Mouse (Mus musculus) neural tube, embryonic 14.5 days (tissue): ENCODE data around the gene Gpr137. TPM values are rescaled to one million over a fixed set of nuclear protein-coding genes. Genes with fewer than 3 reads are reported as not detected.

Experiments used
- ATAC-seq: fragments of 200-750 bp; cut with Nextera tagmentation; 2 replicates; pipeline ENCODE4 v1.8.0; 2017; ENCODE audit warnings: low read depth, mild to moderate bottlenecking, moderate TSS enrichment, moderate library complexity
- H3K27ac ChIP-seq: fragments of 300-500 bp; sonication (generic); 2 replicates; pipeline ENCODE4 v1.5.1; 2014; ENCODE audit warnings: low read depth, mild to moderate bottlenecking, control low read depth, low read length, moderate library complexity, mixed read lengths
- H3K27me3 ChIP-seq: fragments of 300-500 bp; sonication (generic); 2 replicates; pipeline ENCODE4 v1.6.1; 2014; ENCODE audit warnings: low read length; ENCODE audit not compliant: control insufficient read depth, insufficient read depth
- H3K36me3 ChIP-seq: fragments of 300-500 bp; sonication (generic); 2 replicates; pipeline ENCODE4 v1.6.1; 2014; ENCODE audit warnings: low read length, mixed read lengths; ENCODE audit not compliant: control insufficient read depth, insufficient read depth
- H3K4me1 ChIP-seq: fragments of 300-500 bp; sonication (generic); 2 replicates; pipeline ENCODE4 v1.6.1; 2014; ENCODE audit warnings: low read length; ENCODE audit not compliant: control insufficient read depth, insufficient read depth
- H3K4me2 ChIP-seq: fragments of 300-500 bp; sonication (generic); 2 replicates; pipeline ENCODE4 v1.6.1; 2014; ENCODE audit warnings: mild to moderate bottlenecking, low read depth, low read length, control low read depth
- H3K4me3 ChIP-seq: fragments of 300-500 bp; sonication (generic); 2 replicates; pipeline ENCODE4 v1.5.1; 2014; ENCODE audit warnings: low read depth, low read length, control low read depth, mixed read lengths
- H3K9ac ChIP-seq: fragments of 300-500 bp; sonication (generic); replicated peaks from 2 replicates; pipeline ENCODE4 v1.6.1; 2014; ENCODE audit warnings: low read depth, mild to moderate bottlenecking, control low read depth, low read length, mixed read lengths
- H3K9me3 ChIP-seq: fragments of 300-500 bp; sonication (generic); 2 replicates; pipeline ENCODE4 v1.6.1; 2016; ENCODE audit warnings: low read length; ENCODE audit not compliant: control insufficient read depth
- WGBS: fragments of 180-500 bp; shearing (Covaris S2); extraction: QIAGEN DNeasy Blood & Tissue Kit; methylation state at CpG from one replicate; pipeline ENCODE4 v1.1.7; 2014; 5-methylcytosine and 5-hydroxymethylcytosine counted together
- polyA plus RNA-seq: library from polyadenylated mRNA; unstranded; fragments of >200 nt; fragmentation: Nextera tagmentation; extraction: Ambion mirVana; gene quantifications from 2 replicates; pipeline ENCODE4 v1.2.1, GENCODE M21; 2014

Gpr137 gene
- polyA plus RNA-seq, 1 experiment from 2014 or later, result 59.6 TPM

DNA sequence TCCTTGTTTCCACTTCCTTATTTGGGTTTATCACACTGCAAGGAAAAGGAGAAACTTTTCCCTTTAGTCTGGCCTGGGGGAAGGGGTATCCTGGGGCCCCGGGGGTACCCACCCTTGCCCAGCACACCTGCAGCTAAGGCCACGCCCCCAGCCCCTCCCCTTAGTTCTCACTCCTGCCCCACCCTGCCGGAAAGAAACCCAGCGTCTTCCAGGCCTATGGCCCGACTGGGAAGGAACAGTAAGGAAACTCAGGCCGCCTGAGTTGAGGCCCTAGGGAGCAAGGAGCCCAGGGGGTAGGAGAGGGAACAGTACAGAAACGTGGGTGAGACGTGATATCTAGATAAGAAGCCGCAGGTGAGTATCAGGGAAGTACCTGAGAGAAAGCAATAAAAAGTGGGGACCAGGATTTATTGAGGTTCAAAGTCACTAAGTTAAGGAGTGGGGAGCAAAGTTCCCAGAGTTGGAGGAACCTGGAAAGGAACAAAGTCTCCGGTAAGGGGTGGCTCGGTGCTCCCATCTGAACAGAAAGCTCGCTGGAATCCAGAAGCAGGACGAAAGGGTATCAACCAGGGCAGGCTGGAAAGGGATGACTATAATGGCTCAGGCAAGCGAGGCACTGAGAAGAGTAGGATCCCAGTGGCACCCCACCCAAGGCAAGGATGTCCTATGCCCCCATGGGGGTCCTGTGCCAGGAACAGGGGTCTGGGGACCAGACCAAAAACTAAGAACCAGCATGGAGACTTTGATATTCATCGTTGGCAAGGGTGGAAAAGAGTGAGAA, 26.4 kb upstream of the Gpr137 start:
- Histone ChIP-seq H3K9ac (no peak overlapping the region), H3K36me3 (no peaks in the 10 kb centered on the region), H3K4me1 (peaks cover 6% of the 10 kb centered on the region; the same call in 1 of the 2 replicates), H3K4me3 (peak overlapping the region; percentile 25; the same call in 1 of the 2 replicates), H3K27me3 (no peaks in the 10 kb centered on the region; the same call in 1 of the 2 replicates), H3K9me3 (no peaks in the 10 kb centered on the region), H3K27ac (no peak overlapping the region), H3K4me2 (peak overlapping the region; percentile 41)
- 15% methylated on average over 15 of the region's 15 CpGs for WGBS
- ATAC-seq, result no peak

DNA sequence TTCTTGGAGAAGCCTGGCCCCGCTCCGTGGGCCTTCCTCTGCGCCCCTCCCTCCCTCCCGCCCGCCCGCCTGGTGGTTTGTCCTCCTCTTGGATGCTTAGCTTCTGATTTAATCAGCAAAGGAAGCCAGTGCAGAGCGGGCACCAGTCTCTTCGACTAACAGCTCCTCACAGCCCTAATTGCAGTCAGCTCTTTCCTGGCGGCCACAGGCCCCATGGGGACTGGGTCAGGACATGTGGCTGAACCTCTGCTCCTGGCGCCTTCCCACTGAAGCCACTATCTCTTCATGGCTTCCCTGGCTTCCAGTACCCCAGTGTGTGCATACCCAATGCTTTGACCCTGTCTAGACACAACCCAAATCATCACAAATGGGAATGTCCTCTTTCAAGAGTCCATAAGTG, 14.2 kb upstream of the Gpr137 start:
- H3K36me3 ChIP-seq, result peaks cover 8% of the 10 kb centered on the region; the same call in 1 of the 2 replicates
- no peaks in the 10 kb centered on the region for H3K27me3 ChIP-seq

GRCm38 (mm10) chr19:6955424-6955823, 13.1 kb upstream of the Gpr137 start:
- no peak for ATAC-seq
- Histone ChIP-seq H3K9me3 (no peaks in the 10 kb centered on the region), H3K4me3 (no peak overlapping the region), H3K4me1 (peaks cover 3% of the 10 kb centered on the region; the same call in 1 of the 2 replicates), H3K27me3 (no peaks in the 10 kb centered on the region), H3K27ac (no peak overlapping the region), H3K4me2 (no peak overlapping the region), H3K36me3 (peaks cover 8% of the 10 kb centered on the region; the same call in 1 of the 2 replicates), H3K9ac (no peak overlapping the region)
- 84% methylated on average over 7 of the region's 7 CpGs for WGBS

More for the DNA sequence above, 14.2 kb upstream of the Gpr137 start:
- no peak overlapping the region for H3K4me3 ChIP-seq
- H3K27ac ChIP-seq, result no peak overlapping the region
- H3K9me3 ChIP-seq, result no peaks in the 10 kb centered on the region
- H3K4me2 ChIP-seq, result no peak overlapping the region
- 79% methylated on average over 10 of the region's 10 CpGs for WGBS
- ATAC-seq, result no peak
- H3K9ac ChIP-seq, result no peak overlapping the region
- peaks cover 3% of the 10 kb centered on the region; the same call in 1 of the 2 replicates for H3K4me1 ChIP-seq

DNA sequence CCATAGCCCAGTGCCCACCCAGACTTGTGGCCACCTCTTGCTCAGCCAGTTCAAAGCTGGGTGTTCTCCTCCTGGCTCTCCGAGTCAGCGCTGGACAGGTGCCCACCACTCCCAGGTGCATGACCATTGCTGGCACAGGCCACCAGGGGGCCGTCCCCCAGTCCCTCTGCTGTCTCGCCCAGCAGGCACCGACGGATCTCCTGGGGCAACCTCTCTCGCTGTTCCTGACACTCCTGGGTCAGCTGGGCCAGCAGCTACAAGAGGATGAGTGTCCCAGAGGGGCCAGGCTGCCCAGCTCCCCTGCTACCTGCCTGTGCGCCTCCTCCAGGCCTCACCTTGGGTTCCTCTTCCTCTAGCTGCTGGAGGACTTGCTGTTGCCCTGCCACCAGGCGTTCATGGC, 11.8 kb upstream of the Gpr137 start:
- Histone ChIP-seq H3K4me3 (no peak overlapping the region), H3K36me3 (peaks cover 8% of the 10 kb centered on the region; the same call in 1 of the 2 replicates), H3K4me2 (no peak overlapping the region), H3K27me3 (no peaks in the 10 kb centered on the region), H3K27ac (no peak overlapping the region), H3K9ac (no peak overlapping the region), H3K4me1 (peaks cover 10% of the 10 kb centered on the region; the same call in 1 of the 2 replicates), H3K9me3 (no peaks in the 10 kb centered on the region)
- 57% methylated on average over 9 of the region's 9 CpGs for WGBS
- no peak for ATAC-seq

DNA sequence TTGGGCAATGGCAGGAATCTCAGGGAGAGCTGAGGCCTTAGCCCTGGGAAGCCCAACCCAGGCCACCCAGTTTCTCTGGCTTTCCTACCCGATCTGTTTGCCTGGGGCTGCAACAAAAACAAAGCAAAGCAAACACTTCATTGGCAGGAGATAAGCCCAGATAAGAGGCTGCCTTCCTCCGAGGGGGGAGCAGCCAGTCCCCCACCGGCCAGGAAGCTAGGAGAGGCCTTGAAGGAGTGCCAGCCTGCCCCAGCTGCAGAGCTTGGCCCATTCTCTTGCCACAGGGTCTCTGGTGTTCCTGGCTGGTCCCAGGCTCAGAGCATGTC, 10.4 kb upstream of the Gpr137 start:
- no peak overlapping the region for H3K9ac ChIP-seq
- H3K36me3 ChIP-seq, result peaks cover 8% of the 10 kb centered on the region; the same call in 1 of the 2 replicates
- H3K27me3 ChIP-seq, result no peaks in the 10 kb centered on the region
- no peak for ATAC-seq
- peak overlapping the region; percentile 97; the same call in 1 of the 2 replicates for H3K4me2 ChIP-seq
- H3K4me3 ChIP-seq, result peak overlapping the region; percentile 43; the same call in 1 of the 2 replicates
- H3K4me1 ChIP-seq, result peaks cover 10% of the 10 kb centered on the region; the same call in 1 of the 2 replicates
- no peaks in the 10 kb centered on the region for H3K9me3 ChIP-seq
- H3K27ac ChIP-seq, result no peak overlapping the region
- WGBS, result 54% methylated on average over 3 of the region's 3 CpGs

DNA sequence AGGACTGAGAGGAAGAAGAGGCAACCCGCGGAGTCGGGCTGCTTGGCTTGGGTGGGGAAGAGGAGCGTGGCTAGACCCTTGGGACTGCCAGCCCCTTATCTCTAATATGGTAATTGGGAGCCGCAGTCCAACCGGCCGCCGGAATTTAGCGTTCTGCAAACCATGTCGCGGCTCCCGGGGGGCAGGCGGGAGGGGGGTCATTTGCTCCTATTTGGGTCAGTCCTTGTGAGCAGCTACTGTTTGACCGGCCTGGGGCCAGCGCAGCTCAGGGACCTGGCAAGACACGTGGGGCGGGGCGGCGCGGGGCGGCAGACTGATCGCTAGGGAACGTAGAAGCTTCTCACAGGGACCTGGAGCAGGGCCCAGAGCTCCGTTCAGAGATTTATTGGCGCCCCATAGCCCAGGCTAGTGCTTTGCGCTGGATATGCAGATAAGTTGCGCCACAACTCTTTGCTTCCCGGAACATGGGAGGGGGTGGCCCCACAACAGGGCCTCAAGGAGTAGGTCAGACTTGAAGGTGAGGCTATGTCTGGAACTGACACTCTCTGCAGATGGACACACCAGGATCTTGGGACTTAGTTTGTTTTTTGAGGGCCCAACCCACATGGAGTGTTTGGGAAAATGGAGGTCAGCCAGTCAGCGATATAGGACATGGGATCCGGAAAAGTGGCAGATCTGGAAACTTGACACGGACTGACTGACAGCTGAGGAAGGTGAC, 9.9 kb upstream of the Gpr137 start:
- ATAC-seq, result peak; percentile 54
- Histone ChIP-seq H3K4me3 (peak overlapping the region; percentile 43), H3K27ac (peak overlapping the region; percentile 88), H3K27me3 (no peaks in the 10 kb centered on the region), H3K36me3 (peaks cover 8% of the 10 kb centered on the region; the same call in 1 of the 2 replicates), H3K4me2 (peak overlapping the region; percentile 97), H3K4me1 (peaks cover 10% of the 10 kb centered on the region; the same call in 1 of the 2 replicates), H3K9me3 (no peaks in the 10 kb centered on the region), H3K9ac (peak overlapping the region; percentile 72)
- 3% methylated on average over 31 of the region's 31 CpGs for WGBS

DNA sequence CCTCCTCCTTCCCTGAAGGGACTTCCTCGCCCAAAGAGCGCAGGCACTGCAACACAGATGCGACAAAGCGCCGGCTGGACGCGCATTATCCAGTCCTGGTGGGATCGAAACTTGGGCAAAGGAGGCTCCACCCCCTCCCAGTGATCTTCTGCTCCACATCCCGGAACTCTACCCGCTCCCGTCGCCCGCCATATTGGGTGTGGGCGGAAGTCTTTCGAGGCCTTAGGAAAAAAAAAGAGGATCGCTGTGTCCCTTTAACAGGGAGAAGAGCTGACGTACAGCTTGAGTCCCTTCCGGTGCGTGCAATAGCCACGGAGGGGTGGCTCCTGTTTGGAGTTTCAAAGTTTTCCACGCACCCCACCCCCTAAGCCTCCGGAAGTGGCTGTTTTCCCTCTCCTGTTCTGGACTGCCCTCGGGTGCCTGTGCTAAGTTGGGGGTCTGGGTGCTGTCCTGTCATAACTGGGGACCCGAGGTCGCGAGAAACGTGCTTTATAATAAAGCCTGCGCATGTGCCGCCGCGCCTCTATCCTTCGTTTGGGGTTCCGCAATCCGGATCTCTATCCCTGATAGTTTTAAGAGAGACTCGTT, 9.2 kb upstream of the Gpr137 start:
- under 1% methylated on average over 35 of the region's 35 CpGs for WGBS
- H3K4me1 ChIP-seq, result peaks cover 10% of the 10 kb centered on the region; the same call in 1 of the 2 replicates

GRCm38 (mm10) chr19:6950613-6951153, 8.4 kb upstream of the Gpr137 start:
- no peaks in the 10 kb centered on the region for H3K27me3 ChIP-seq
- H3K4me3 ChIP-seq, result peak overlapping the region; percentile 43
- under 1% methylated on average over 28 of the region's 28 CpGs for WGBS
- peaks cover 10% of the 10 kb centered on the region; the same call in 1 of the 2 replicates for H3K4me1 ChIP-seq
- ATAC-seq, result peak; percentile 44
- H3K4me2 ChIP-seq, result peak overlapping the region; percentile 97
- peaks cover 4% of the 10 kb centered on the region; the same call in 1 of the 2 replicates for H3K36me3 ChIP-seq
- no peaks in the 10 kb centered on the region for H3K9me3 ChIP-seq
- H3K27ac ChIP-seq, result peak overlapping the region; percentile 88
- peak overlapping the region; percentile 72 for H3K9ac ChIP-seq

More for the DNA sequence above, 9.2 kb upstream of the Gpr137 start:
- Histone ChIP-seq H3K4me2 (peak overlapping the region; percentile 97), H3K4me3 (peak overlapping the region; percentile 43), H3K27ac (peak overlapping the region; percentile 88), H3K9me3 (no peaks in the 10 kb centered on the region), H3K36me3 (peaks cover 8% of the 10 kb centered on the region; the same call in 1 of the 2 replicates), H3K9ac (peak overlapping the region; percentile 72), H3K27me3 (no peaks in the 10 kb centered on the region)
- ATAC-seq, result peak; percentile 85
